Mouse (Mus musculus): Measurements from ENCODE around the gene Slc22a23.

The Slc22a23 gene

DNA sequence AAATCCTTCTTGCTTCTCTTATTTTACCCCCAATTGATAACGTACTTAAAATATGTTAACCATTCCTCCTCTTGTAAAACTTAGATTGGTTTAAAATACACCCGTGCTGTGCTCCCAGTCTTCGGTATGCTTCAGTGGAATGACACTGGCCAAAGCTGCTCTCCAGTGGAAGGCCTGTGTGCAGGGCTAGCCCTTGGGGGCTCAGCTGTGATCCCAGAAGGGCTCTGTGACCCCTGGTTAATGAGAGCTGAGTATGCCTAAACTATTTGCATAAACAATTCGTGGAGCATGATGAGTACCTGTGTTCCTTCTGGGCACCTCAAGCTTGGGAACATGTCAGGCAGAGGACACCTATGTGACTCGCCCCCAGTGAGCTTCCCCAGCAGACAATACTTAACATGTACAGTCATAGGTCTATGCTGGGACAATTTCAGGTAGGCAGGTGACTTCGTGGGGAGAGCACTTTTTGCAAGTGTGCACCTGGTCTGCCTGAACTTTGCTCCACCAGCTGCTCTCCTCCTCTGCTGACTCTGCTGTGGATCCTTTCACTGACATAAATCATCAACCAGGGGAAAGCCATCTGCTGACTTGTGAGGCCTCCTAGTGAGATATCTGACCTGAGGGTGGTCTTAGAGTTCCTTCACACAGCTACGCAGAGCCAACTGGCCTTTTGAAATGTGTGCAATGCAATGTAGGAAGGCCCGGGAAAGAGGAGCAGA lies 77.9 kb downstream of the Slc22a23 start:
- DNase-seq = no peak

GRCm38 (mm10) chr13:34266067-34266466 lies 78.9 kb downstream of the Slc22a23 start:
- DNase-seq = no peak

- DNase-seq = no peak
Measured at GRCm38 (mm10) chr13:34265576-34265975, 79.4 kb downstream of the Slc22a23 start.

- no peak for DNase-seq
Measured at GRCm38 (mm10) chr13:34265022-34265565, 79.9 kb downstream of the Slc22a23 start.

DNA sequence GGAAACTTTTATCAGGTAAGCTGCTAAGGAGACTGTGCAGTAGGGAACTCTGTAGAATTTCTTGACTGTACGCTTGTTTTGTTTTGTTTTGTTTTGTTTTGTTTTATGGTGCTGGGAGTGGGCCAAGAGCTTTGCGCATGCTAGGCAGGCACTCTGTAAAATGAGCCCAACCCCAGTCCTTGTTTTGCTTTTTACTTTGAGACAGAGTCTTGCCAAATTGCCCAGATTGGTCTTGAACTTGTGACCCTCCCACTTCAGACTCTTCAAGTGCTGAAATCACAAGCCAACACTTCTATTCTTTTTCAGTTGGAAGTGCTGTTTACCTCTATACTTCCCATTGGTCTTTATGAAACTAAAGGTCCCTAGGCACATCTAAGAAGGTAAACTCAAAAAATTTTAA lies 80.5 kb downstream of the Slc22a23 start:
- no peak for DNase-seq

DNA sequence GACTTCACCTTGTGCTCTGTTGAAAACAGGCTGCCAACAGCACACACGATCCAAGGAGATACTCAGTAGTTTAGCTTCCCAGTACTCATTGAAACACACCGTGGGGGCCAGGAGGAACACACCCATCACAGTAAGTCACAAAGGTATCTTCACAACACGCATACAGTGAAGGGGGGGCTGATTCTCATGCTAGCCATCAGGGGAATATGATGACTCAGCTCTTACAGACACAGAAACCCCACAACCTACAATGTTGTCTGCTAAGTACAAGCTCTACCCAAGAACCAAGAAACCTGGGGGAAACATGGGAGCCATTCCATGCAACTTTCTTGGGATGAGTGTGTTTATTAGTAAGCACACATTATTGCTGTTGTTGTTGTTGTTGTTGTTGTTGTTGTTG lies 86.2 kb downstream of the Slc22a23 start:
- DNase-seq = no peak

DNA sequence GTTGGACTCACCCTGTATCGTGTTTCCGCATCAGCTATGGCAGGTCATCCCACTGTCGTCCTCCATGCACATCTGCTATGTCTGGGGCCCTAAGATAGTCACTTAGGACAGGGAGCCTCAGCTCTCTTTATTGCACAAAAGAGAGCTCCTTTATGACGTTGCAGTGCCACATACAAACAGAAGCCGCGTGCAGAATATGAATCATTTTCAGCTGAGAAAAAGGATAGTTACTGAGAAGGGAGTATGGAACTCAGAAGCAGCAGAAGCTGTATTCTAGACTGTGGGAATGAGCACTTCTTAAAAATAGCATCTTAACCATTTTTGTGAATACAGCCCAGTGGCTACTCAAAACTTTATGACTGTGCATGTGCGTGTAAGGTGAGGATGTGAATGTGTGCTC lies 87.8 kb downstream of the Slc22a23 start:
- DNase-seq = no peak

DNA sequence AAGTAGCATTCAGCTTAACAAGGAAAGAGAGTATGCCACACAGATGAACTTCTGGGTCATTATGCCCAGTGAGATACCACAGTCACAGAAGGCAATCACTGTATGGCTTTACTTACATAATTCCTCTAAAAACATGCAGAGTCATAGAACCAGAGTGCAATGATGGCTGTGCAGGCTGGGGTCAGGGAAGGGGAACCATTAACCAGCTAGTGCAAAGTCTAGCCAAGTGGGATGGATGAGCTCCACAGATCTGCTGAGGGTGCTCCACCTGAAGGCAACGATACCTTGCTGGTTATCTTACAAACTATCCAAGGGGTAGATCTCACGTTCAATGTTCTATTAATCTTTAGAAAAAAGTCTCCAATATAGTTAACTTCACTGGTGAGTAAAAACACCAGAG lies 88.3 kb downstream of the Slc22a23 start:
- no peak for DNase-seq

DNA sequence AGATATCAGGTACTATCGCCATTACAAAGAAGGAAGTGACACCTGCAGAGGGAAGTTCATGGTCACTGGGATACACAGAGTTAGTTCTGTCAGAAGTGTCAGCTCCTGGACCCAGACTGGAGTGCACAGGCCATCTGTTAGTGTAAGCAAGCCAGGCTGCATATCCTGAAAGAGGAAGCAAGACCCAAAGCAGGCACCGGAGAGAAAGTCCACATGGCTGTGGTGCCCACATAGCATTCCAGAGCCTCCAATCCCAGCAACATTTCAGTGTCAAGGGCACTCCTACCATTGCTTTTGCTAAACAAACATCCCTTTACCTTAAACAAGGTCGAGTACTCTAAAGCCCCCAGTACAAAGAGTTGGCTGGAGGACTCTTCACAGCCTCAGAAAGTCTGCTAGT lies 89.7 kb downstream of the Slc22a23 start:
- no peak for DNase-seq

- DNase-seq = no peak
Measured at GRCm38 (mm10) chr13:34254691-34255090, 90.3 kb downstream of the Slc22a23 start.

DNA sequence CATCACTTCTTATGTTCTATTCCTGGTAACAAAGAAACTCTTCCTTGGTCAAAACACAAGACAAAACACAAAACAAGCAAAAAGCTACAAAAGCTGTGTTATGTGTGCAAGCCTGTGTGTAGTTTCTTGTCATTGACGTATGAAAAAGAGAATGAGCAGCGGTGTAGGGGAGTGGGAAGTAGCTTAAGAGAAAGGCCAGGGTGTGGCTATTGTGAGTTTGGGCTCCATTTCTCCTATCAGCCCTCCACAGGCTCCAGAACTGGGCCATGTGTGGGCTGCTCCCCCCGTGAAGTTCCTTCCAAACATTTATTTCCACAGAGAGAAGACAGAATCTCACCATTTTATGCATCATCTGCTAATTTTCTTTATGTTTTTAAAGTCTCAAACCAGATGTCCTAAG lies 91.2 kb downstream of the Slc22a23 start:
- DNase-seq = no peak

DNA sequence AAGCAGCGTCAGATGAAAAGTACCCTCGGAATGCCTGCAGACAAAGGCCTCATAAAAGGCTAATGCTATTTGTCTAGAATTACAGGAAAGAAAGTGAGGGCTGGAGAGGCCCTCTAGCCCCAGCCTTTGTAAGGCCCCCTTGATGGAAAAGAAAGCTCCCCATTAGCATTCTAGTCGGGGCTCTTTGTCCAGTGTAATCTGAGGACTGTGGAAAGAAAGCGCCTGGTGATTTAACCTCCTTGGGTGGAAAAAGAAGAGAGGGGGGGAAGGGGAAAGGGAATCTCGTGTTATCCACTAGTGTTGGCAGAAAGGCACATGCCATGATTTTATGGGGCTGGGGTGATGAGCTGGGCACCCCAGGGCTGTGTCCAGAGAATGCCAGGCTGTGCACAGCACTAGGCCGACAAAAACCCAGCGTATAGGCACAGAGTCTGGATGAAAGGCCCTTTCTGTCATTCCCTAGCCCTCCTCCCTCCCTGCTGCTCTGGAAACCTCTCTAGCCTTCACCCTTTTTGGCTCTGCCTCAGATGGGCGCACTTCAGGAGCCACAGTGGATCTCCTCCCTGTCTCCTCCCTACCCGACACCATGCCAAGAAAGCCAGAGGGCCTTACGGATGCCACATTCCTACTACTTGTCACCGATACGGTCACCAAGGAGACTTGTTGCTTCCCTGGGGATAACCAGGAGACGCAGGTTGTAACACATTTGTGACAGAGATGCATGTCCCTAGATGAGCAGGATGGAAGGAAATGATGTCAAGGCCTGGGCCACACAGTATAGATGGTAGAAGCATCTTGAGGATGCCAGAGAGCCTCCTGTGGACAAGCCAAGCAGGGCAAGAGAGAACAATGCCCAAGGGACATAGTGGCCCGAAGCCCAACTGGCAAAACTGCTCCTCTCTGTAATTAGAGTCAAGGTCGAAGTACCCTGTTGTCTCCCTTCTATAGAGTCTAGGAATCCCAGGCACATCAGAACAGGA lies 95.8 kb downstream of the Slc22a23 start:
- DNase-seq = peak; percentile 72

GRCm38 (mm10) chr13:34248107-34248506 lies 96.9 kb downstream of the Slc22a23 start:
- DNase-seq = no peak

DNA sequence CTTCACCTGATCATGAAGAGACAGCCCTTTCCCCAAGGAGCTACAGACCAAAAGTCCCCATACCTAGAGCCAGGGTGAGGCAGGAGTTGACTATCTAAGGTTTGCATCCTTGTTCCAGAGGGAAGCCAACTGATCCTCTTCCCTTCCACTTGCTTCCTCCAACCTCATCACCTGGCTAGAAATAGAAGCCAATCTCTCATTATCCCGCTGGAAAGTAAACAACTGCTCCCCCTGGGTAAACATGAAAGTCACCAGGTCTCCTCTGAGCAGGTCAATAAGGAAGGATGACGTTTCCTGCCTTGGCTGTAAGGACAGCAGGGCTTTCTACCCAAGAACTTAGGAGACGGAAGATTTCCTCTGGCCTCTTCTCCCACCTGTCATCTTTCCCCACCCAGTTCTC lies 98.2 kb downstream of the Slc22a23 start:
- DNase-seq = no peak

DNA sequence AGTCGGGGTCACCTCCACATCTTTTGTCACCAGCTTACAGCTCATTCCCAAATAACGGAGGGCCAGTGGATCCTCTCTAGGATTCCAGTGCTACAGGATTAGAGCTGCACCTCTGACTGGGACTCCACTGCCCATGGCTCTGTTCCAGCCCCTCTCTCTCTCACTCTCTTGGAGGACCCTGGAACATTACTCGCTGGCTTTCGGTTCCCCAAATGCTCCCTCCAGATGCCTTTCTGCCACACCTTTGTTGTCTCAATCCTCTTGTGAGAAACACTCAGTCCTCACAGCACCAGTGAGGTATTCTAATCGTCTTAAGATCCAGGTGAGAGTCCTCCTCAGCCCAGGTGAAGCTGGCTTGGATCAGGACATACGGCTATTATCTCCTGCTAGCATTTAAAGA lies 99.8 kb downstream of the Slc22a23 start:
- no peak for DNase-seq

GRCm38 (mm10) chr13:34244186-34244585 lies 100.8 kb downstream of the Slc22a23 start:
- peak; percentile 29 for DNase-seq

DNA sequence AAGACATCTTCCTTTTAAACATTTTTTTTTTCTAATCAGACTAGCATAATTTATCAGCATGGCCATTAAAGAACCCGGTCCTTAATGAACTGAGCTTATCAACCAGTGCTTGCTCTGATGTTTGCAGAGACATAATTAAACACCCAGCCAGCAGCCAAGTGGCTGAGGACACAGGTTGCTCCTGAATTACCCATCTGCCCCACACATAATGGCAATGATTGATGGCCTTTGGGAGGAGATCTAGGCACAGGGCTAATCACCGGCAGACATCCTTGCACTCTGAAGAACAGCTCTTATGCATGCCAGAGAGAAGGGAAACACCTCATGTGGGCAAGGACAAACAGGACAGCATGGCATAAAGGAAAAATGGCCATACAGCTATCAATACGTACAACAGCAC lies 102.8 kb downstream of the Slc22a23 start:
- no peak for DNase-seq

DNA sequence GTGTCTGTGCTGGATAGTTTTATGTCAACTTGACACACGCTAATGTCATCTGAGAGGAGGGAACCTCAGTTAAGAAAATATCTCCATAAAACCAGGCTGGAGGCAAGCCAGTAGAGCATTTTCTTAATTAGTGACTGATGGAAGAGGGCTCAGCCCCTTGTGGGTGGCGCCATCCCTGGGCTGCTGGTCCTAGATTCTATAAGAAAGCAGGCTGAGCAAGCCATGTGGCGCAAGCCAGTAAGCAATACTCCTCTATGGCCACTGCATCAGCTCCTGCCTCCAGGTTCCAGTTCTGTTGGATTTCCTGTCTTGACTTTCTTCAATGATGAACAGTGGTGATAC lies 104.9 kb downstream of the Slc22a23 start:
- DNase-seq = peak; percentile 46

GRCm38 (mm10) chr13:34239371-34240086 lies 105.5 kb downstream of the Slc22a23 start:
- DNase-seq = peak; percentile 87

DNA sequence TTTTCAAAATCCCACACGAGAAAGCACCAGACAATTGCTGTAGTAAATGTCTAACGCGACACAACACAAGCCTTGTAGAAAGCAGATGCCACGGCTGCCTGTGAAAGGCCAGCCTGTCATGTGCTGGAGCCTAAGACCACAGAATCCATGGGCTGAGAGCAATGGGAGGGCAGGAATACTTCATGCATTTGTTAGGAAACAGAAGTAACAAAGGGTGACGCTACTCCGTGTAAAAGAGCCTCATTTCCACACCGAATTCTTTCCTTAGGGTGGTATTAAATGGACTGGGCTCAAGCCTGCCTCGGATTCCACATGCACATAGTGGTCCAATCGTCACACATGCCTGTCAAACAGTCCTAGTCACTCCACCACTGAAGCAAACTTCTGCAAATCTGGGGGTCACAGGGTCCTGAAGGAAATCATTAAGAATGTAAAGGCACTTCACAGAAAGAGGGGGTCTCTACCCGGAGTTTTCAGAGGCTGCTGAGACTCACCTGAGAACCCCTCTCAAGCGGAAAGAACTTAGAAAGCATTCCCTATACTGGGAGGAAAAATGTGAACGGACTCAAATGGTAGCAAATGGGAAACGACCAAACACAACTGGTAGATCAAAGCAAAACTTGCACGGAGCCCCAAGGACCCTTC lies 106.2 kb downstream of the Slc22a23 start:
- peak; percentile 41 for DNase-seq

DNA sequence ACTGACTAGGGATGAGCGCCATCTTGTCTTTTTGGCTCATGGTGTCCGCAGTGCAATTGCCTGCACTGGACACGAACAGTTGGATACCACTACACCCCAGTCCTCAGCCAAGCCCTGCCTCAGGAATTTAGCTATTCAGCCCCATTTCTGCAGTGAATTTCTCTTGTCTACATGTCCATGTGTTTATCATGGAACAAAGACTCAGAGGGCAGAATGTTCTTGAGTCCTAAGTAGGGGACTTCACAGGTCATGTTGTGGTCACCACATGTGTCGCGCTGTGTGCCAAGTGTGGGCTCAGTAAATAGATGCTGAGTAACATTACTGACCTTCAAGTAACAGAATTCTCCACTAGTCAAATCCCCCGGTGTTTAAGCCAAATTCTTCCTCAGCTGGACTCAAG lies 109.9 kb downstream of the Slc22a23 start:
- DNase-seq = no peak

- no peak for DNase-seq
Measured at GRCm38 (mm10) chr13:34234439-34234838, 110.5 kb downstream of the Slc22a23 start.

DNA sequence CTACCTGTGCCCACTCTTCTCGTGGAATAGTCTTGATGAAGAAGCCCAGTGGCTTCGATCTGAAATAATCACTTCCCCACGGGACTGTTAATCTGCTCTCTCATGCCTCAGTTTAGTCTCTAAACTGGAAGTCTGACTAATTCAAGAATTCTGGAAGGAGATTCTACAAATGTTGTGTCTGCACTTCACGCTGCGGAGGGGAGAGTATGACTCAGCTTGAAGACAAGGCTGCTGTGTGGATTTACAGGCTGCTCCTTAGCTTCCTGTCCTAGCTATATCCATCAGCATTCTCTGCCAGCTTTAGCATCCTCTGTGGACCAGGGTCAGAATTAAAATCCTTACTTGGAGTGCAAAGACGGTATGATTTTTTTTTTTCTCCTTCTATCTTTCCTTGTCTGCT lies 112.0 kb downstream of the Slc22a23 start:
- DNase-seq = no peak
